Mouse (Mus musculus) inflammation-experienced regulatory T-cells, adult 6 months (primary cell): ENCODE results near the gene Btbd9. TPM values are rescaled to one million over a fixed set of nuclear protein-coding genes. Genes with fewer than 3 reads are reported as not detected.

Source experiments
- ATAC-seq: one replicate; pipeline ENCODE4 v1.8.0; 2017
- polyA plus RNA-seq, 3 experiments: library from polyadenylated mRNA; unstranded; fragments of 100-300 nt; shearing (Covaris generic); gene quantifications; one replicate each; pipeline ENCODE4 v1.2.1; 2017

The Btbd9 gene
- polyA plus RNA-seq, 3 experiments from 2014 or later: 41.5 to 78.0 (median 69.7) TPM

GRCm38 (mm10) chr17:30272769-30273168 lies 303.5 kb downstream of the Btbd9 start:
- no peak for ATAC-seq

GRCm38 (mm10) chr17:30269136-30270063 lies 306.9 kb downstream of the Btbd9 start:
- no peak for ATAC-seq

GRCm38 (mm10) chr17:30268456-30268855 lies 307.8 kb downstream of the Btbd9 start:
- ATAC-seq: no peak

GRCm38 (mm10) chr17:30267432-30267973 lies 308.8 kb downstream of the Btbd9 start:
- no peak for ATAC-seq

- ATAC-seq: no peak
Measured at GRCm38 (mm10) chr17:30263535-30263934, 312.8 kb downstream of the Btbd9 start.

GRCm38 (mm10) chr17:30262943-30263342 lies 313.3 kb downstream of the Btbd9 start:
- no peak for ATAC-seq

- ATAC-seq: no peak
Measured at GRCm38 (mm10) chr17:30262440-30262839, 313.8 kb downstream of the Btbd9 start.

GRCm38 (mm10) chr17:30261983-30262340 lies 314.3 kb downstream of the Btbd9 start:
- no peak for ATAC-seq

- ATAC-seq: no peak
Measured at GRCm38 (mm10) chr17:30261307-30261982, 314.8 kb downstream of the Btbd9 start.

- ATAC-seq: no peak
Measured at GRCm38 (mm10) chr17:30260641-30261306, 315.5 kb downstream of the Btbd9 start.

GRCm38 (mm10) chr17:30259938-30260337 lies 316.4 kb downstream of the Btbd9 start:
- no peak for ATAC-seq

GRCm38 (mm10) chr17:30258480-30258879 lies 317.8 kb downstream of the Btbd9 start:
- ATAC-seq: no peak

GRCm38 (mm10) chr17:30255928-30256560 lies 320.2 kb downstream of the Btbd9 start:
- ATAC-seq: no peak

- no peak for ATAC-seq
Measured at GRCm38 (mm10) chr17:30253924-30254323, 322.4 kb downstream of the Btbd9 start.

GRCm38 (mm10) chr17:30253028-30253427 lies 323.3 kb downstream of the Btbd9 start:
- no peak for ATAC-seq

GRCm38 (mm10) chr17:30245308-30245706 lies 331.0 kb downstream of the Btbd9 start:
- no peak for ATAC-seq

GRCm38 (mm10) chr17:30244651-30245307 lies 331.5 kb downstream of the Btbd9 start:
- ATAC-seq: no peak

- ATAC-seq: no peak
Measured at GRCm38 (mm10) chr17:30243540-30243939, 332.7 kb downstream of the Btbd9 start.

GRCm38 (mm10) chr17:30242647-30243046 lies 333.6 kb downstream of the Btbd9 start:
- ATAC-seq: no peak

GRCm38 (mm10) chr17:30241720-30242322 lies 334.5 kb downstream of the Btbd9 start:
- no peak for ATAC-seq

- no peak for ATAC-seq
Measured at GRCm38 (mm10) chr17:30241061-30241460, 335.2 kb downstream of the Btbd9 start.
